Mouse (Mus musculus) testis, adult 2 months (tissue): ENCODE measurements around the gene Fam83f.

ENCODE experiments used
- CTCF ChIP-seq: fragments of 200-500 bp; IDR thresholded peaks from 2 replicates; pipeline ENCODE4 v1.5.1; 2012; ENCODE audit warnings: low read depth, mild to moderate bottlenecking, inconsistent platforms, low read length, moderate library complexity; ENCODE audit not compliant: control insufficient read depth, insufficient read depth, insufficient replicate concordance
- POLR2A ChIP-seq: fragments of 200-500 bp; IDR thresholded peaks from 2 replicates; pipeline ENCODE4 v1.6.1; 2012; ENCODE audit warnings: low read depth, mild to moderate bottlenecking, inconsistent platforms, low read length, moderate library complexity; ENCODE audit not compliant: control insufficient read depth

DNA sequence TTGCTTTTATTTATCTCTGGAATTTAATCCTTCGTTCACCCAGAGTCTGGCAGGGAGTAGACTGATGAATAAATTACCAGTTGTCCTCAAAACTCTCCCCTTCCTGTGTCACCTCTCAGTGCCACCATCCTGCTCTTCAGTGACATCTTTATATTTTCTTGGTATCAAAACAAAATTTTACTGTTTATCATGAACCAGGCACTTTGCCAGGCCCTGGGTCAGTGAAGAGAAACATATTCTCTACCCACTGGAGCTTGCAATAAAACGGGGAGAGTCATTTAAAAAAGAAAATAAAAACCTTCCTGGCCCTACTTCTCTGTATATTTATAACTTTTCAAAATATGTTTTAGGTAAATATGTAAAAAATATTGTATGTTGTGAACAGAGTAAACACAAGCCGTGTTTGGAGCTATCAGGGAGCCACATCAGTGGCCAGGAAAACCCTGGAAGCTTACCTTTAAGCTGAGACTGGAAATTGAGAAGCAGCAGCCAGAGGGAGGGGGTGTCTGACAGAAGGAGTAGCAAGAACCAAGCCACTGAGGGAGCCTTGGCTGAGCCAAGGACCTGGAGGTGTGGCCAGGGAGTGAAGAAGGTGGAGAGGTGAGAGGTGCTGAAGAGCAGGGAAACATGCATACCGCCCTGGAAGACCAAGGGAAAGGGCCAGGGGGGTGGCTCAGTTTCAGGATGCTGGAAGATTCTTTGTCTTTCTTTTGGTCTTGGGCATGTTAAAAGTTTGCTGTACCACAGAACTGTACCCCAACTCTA is 60.8 kb downstream of the Fam83f start:
- TF ChIP-seq CTCF (no peak), POLR2A (no peak)
